Mouse (Mus musculus): ENCODE measurements around the gene Zcchc17. TPM values are rescaled to one million over a fixed set of nuclear protein-coding genes. Genes with fewer than 3 reads are reported as not detected.

Gene Zcchc17
- total RNA-seq, 1 experiment from 2014 or later = 43.1 TPM

DNA sequence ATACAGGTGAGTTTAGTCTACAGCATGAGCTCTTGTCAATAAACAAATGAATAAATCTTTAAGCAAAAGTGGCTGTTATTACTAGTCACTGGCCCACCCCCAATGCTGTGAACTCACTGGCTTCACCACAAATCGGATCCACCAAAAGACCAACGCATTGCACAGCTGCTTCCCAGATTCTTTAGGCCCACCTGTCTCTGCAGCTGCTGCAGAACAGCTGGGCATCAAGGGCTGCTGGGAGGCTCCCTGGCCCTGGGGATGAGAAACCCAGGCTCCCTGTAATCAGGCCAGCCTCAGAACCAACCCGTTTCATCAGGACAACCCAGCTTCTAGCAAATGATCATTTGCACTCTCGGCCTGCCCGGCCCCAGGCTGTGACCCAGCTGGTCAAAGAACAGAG, 76.9 kb downstream of the Zcchc17 start:
- no peak for DNase-seq

DNA sequence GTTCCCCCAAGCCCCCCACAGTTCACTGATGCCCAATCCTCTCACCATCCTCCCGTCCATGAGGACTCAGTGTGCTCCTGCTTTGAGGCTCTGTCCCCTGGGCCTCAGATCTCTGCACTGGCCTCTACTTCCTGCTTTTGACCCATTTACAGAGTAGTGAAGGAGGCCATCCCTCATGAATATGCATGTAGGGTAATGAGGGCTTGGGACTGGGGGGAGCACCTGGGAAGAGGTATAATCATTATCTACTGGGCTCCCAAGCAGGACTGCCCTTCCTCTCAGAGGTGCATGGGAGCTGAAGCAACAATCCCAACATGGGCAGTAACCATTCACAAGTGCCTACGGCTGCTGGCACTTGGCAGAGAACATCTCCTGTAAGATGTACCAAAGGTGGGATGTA, 80.6 kb downstream of the Zcchc17 start, which contains the start of gene Serinc2:
Gene Serinc2 (minus strand): TSS at position 101 of the 400 bp plus-strand sequence.
- DNase-seq = no peak

DNA sequence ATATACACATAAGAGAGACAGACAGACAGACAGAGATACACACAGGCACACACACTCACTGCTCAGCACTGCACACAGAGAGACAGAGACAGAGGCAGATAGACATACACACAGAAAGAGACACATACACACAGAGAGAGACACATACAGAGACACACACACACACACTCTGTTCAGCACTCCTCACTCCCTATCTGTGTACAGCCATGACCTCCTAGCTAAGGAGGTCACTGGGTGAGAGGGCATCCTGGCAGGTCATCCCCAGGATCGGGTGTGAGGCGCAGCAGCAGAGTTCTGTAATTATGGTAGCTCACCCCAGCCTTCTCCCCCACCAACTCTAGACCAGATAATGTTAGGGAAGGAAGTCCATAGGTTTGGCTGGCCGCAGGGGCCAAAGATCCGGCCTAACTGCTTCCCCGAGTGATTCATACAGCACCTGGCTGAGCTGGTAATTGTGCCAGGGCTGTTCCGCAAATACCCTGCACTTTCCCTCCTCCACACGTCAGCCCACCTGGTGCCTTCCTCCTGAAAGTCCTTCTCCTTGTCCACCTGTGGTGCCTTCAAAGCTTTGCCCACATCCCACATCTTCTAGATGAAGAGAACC, 83.1 kb downstream of the Zcchc17 start:
- no peak for DNase-seq

DNA sequence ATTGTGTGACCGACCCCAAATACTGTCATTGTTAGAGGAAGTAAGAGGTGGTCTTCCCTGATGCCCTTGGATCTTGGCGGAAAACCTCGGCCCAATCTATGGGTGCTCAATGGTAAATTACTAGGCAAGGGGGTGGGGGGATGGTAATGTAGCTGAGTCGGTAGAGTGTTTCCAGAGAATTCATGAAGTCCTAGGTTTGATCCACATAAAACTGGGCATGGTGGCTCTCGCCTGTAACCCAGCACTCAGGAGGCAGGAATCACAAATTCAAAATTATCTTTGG, 84.0 kb downstream of the Zcchc17 start:
- no peak for DNase-seq

DNA sequence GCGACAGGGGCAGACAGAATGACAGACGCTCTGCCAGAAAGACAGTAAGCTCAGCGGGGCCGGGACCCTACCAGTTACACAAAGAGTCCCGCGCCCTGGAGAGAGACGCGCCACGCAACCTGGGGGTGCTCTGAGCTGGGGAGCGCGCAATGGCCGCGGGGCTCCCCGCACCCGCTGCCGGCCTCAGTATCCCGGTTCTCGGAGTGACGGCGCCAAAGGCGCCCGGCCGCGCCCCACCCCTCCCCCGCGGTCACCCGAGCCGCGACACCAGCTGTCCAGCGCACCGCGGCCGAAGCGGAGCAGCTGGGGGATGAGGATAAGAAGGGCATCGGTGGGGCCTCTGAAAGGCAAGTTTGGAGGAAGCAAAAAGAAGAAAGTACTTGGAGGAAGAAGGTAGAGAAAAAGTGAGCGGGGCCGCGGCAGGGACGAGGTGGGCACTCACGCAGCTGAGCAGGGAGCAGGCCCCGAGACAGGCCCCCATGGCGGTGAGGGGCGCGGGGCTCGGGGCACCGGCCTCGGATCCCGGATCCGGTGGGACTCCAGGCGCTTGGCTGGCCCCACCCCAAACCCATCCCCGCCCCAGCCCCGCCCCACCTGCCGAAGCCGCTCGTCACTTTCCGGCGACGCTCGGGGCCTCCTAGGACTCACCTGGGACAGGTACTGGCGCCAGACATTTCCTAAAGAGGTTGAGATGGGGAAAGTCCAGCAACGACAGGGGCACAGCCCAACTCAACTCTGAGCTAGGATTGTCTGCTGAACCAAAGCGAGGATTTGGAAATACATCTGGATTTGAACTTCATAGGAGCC, 84.5 kb downstream of the Zcchc17 start:
- no peak for DNase-seq

DNA sequence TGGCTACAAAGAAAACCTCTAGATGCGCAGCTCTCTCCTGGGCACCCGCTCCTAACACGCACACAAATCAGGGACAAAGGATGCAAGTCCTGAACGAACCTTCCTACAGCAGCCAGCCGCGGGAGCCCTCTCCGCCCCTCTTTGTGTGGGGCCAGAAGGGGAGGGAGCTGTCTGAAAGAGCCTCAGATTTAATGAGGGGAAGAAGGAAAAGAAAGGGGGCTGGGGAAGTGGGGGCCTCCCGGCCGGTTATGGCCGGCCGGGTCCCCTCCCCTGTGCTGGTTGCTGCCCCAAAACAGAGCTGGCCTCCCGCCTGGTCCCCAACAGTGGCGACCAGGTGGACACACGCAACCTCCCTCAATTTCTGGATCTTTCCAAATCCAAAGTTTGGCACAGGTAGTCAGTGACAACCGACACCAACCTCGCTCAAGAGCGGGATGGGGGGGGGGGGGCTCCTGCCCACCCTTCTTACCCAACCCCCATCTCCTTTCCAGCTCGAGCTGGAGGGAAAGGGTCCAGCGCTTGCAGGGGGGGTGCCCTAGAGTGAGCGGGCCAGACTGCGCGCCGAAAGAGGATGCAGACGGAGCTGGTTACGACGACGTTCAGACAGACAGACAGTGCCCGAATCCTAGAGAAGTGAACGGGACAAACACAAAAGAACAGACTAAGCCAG, 85.3 kb downstream of the Zcchc17 start:
- no peak for DNase-seq

DNA sequence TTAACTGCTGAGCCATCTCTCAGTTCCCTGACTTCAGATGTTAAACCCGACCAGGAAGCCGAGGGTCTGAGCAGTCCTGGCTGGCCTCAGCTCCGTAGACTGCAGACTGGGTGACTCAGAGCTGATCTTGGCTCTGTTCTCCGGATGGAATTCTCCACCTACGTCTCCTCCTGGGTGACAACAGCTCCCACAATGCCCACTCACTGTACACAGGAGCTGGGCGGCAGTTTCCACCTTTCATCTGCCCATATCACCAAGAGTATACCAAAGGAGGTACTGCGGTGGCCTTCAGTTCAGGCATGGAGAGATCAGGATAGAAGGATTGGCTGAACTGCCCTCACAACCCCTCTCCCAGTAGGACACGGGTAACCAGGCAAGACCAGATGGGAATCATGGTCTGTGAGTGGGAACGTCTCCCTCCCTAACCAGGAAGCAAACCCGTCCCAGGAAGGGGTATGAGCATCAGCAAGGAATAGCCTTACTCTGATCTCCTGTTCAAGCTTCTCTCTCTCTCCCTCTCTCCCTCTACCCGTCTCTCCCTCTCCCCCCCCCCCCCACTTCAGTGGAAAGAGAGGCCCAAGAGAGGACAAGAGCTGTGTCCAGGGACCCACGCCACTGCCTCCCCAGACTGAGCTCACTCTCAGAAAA, 85.9 kb downstream of the Zcchc17 start:
- DNase-seq = peak; percentile 58

DNA sequence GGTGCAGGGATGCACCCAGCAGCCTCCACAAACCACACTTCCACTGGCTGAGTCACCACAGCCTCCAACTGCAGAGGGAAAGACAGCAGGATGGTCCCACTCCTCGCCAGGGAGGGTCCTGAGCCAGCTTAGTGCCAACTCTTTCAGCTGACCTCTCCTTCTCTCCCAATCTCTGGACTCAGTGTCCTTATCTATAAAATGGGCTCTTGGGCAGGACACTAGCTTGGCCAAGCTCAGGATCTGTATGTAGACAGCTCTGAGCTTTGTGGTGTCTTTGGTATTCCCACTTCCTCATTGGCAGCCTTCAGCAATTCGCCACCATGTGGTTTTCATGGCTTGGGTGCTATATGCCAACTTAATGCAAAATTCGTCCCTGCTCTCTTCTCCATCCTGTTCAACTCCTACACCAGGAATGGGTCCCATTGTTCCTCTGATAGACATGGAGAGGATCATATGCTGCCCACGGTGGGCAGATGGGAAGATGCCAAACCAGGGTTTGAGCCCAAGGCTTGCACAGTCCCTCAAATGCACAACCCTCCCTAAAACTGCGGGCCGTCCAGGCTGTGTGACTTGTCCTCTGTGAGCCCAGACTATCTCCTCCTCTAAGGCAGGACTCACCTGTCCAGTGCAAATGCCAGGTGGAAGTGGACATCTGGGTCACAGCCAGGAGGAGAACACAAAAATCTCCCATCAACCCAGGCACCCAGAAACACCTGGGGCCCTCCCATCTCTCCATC, 89.0 kb downstream of the Zcchc17 start:
- DNase-seq = no peak

DNA sequence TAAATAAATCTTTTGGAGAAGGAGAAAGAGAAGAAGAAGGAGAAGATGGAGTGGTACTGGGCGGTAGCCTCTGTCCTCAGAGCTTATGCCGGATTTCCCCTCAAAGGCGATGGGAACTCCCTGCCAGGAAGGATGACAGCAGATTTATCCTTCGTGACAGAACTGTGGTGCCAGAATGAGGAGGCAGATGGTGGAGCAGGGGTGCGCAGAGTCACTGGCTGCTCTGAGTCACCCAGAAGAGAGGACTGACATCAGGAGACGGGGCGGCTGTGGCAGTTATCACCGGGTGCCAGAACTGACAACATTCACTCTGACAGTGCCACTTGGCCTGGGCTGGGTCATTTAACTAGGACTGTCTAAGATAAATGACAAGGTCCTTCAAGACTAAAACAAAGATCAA, 89.7 kb downstream of the Zcchc17 start:
- DNase-seq = peak; percentile 39

DNA sequence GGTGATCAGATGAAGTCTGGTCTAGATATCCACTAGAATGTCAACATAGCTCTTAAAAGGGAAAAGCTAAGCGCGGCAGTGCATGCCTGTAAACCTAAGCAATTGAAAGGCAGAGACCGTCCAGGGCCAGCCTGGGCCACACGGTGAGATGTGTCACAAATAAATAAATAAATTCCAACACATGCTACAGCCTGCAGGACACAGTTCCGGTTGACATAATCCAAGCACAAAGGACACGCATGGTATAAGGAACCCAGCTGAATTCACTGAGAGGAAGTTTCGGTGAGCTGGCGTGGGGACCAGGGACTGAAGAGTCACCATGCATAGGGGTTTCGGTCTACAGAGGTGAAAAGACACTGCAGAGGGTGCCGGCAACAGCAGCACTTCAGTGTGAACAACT, 91.0 kb downstream of the Zcchc17 start:
- no peak for DNase-seq

DNA sequence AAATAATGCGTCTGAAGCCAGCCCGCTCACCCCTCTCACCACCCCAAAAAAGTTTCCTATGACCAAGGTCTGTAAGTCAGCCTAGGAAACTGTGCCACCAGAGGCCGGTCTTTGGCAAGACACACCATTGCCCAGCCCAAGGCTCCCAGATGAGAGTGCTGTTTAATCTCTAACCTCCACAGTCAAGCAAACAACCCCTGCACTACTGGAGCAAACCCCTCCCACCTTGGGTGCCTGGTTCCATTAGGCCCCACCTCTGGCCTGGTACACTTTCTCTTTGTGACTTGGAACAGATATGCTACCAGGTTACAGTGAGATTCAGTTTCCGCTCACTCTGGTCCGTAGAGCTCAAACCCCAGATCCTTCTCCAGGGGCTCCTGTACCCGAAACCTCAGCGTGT, 92.7 kb downstream of the Zcchc17 start:
- DNase-seq = no peak

DNA sequence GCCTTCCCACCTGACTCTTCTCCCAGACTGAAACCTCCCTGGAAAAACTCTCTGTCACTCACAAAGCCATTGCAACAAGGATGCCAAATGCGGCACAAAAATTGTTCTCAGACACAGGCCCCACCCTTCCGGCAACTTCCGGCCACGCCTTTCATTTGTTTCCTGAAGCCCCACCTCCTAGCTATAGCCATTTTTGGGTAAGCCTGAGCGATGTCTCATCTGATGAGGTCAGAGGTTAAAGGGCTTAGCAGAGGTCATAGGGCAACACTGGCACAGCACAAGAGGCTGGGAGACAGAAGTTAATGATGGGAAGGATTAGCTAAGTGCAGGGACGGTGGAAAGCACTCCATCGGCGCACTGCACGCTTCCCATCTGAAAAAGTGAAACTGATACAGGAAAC, 93.1 kb downstream of the Zcchc17 start:
- no peak for DNase-seq

Other genes with a start within 250 kb of the Zcchc17 start
- 0.57 and 0.76 TPM in 2 replicates for gene Hcrtr1, start 220.6 kb downstream of the Zcchc17 start, total RNA-seq (2021)
- gene Tinagl1, start 184.8 kb downstream of the Zcchc17 start, total RNA-seq (2021) = 77.1 and 111 TPM in 2 replicates
- not detected in 2 replicates for gene Gm853, start 137.5 kb downstream of the Zcchc17 start, total RNA-seq (2021)
- gene Serinc2, start 80.7 kb downstream of the Zcchc17 start, total RNA-seq (2021) = 0.85 and 0.90 TPM in 2 replicates
- 44.7 and 45.0 TPM in 2 replicates for gene Fabp3, start 51.3 kb downstream of the Zcchc17 start, total RNA-seq (2021)
- not detected in 2 replicates for gene Gm10570, start 51.3 kb downstream of the Zcchc17 start, total RNA-seq (2021)
- 34.9 and 36.3 TPM in 2 replicates for gene Snrnp40, start 189 bp upstream of the Zcchc17 start, total RNA-seq (2021)
- 5.6 and 7.2 TPM in 2 replicates for gene Nkain1, start 214.2 kb upstream of the Zcchc17 start, total RNA-seq (2021)

Measured in adrenal gland, postnatal 25 days (tissue).